ENCODE assay signal across 10 mouse cellular contexts in genomic region chr16:48623447-48623846, GRCm38 (mm10).
DNase-seq lines count a peak whose midpoint lies in the region; ATAC-seq and TF ChIP-seq lines count a peak whose summit lies in the region.
"Had no signal": no experiment of that assay in that cellular context is flagged by ENCODE, and none has a peak within 500 bp of the region (broad histone marks: within the 10 kb centered on the region; RNA-seq: fewer than 3 reads in every experiment).

No protein-coding gene starts in this region.

- H3K9ac ChIP-seq in kidney, embryonic 16.5 days (replicated peaks; ENCODE audit: low read length) = no peak overlapping the region
- H3K9ac ChIP-seq: hindbrain, embryonic 13.5 days had no signal

- no peak for TF ChIP-seq POLR2A in bone marrow, adult 2 months (IDR thresholded peaks at IDR 0.05; ENCODE audit: borderline replicate concordance, control insufficient read depth, low read depth, low read length)

- no peaks in the 10 kb centered on the region for H3K9me3 ChIP-seq in kidney, embryonic 16.5 days (ENCODE audit: low read length)
- H3K9me3 ChIP-seq: hindbrain, embryonic 13.5 days; megakaryocyte, embryonic 14.5 days had no signal

- no peaks in the 10 kb centered on the region for H3K36me3 ChIP-seq in kidney, embryonic 16.5 days (ENCODE audit: insufficient read depth, low read length)
- H3K36me3 ChIP-seq: hindbrain, embryonic 13.5 days had no signal

- 92% methylated on average over 1 of the region's 1 CpGs for WGBS in kidney, embryonic 16.5 days
- 57% methylated on average over 1 of the region's 1 CpGs for WGBS in bone marrow, adult 2 months

- no peak for ATAC-seq in kidney, embryonic 16.5 days (ENCODE audit: low FRiP score, low TSS enrichment)
- ATAC-seq in CD4-positive, CD25-positive, alpha-beta regulatory T cell, adult 4 months = peak; percentile 76
- ATAC-seq in erythroid progenitor cell, adult 5-6 weeks (replicated peaks; ENCODE audit: low FRiP score, poor library complexity, severe bottlenecking) = no peak

- no peaks in the 10 kb centered on the region for H3K27me3 ChIP-seq in kidney, embryonic 16.5 days (ENCODE audit: insufficient read depth, low read length)
- H3K27me3 ChIP-seq: hindbrain, embryonic 13.5 days; megakaryocyte, embryonic 14.5 days had no signal

- peak; percentile 11 for DNase-seq in kidney, adult 9 months
- DNase-seq in naive thymus-derived CD4-positive, alpha-beta T cell, adult 2 months (ENCODE audit: low read depth) = peak; percentile 76
- DNase-seq in right cerebral cortex, adult 18-20 months = no peak
- DNase-seq in layer of hippocampus, adult 8-10 months (ENCODE audit: low spot score in 2 of 2) = no peak

- H3K27ac ChIP-seq in kidney, embryonic 16.5 days (ENCODE audit: low read length) = no peak overlapping the region
- no peak overlapping the region for H3K27ac ChIP-seq in bone marrow, adult 2 months (ENCODE audit: control insufficient read depth, insufficient read depth, low read depth, low read length, poor library complexity)
- H3K27ac ChIP-seq: hindbrain, embryonic 13.5 days had no signal

- no peaks in the 10 kb centered on the region for H3K4me1 ChIP-seq in kidney, embryonic 16.5 days (ENCODE audit: insufficient read depth, low read length)
- H3K4me1 ChIP-seq in bone marrow, adult 2 months (ENCODE audit: control insufficient read depth, insufficient read depth, low read length) = no peaks in the 10 kb centered on the region
- H3K4me1 ChIP-seq: hindbrain, embryonic 13.5 days had no signal

- 0 out of 2 replicates have a peak, but pooled peaks have one; percentile 22 for TF ChIP-seq CTCF in bone marrow, adult 2 months (IDR thresholded peaks at IDR 0.05; ENCODE audit: control insufficient read depth, insufficient read depth, low read length)

- no peak overlapping the region for H3K4me3 ChIP-seq in kidney, embryonic 16.5 days (ENCODE audit: low read length)
- no peak overlapping the region for H3K4me3 ChIP-seq in bone marrow, adult 2 months (replicated peaks; ENCODE audit: control insufficient read depth, low read depth, low read length)
- H3K4me3 ChIP-seq: hindbrain, embryonic 13.5 days; megakaryocyte, embryonic 14.5 days had no signal

- no peak overlapping the region for H3K4me2 ChIP-seq in kidney, embryonic 16.5 days (replicated peaks; ENCODE audit: low read depth, low read length)
- H3K4me2 ChIP-seq: hindbrain, embryonic 13.5 days had no signal

Comparison
In these comparisons a context has a peak if more than half of its experiments do, and no peak if none do; other contexts are left out.
1. DNase-seq: peak in kidney, adult 9 months (single experiment) and naive thymus-derived CD4-positive, alpha-beta T cell, adult 2 months (single experiment); none in right cerebral cortex, adult 18-20 months (single experiment) and layer of hippocampus, adult 8-10 months (0 of 2).